Mouse (Mus musculus) E14TG2a.4 (cell line): ENCODE measurements around the gene Pik3r6.
A peak's percentile ranks its signal among the peaks of the same experiment; 100 is the strongest.

Source experiments
- H3K27me3 ChIP-seq: 2 replicates; pipeline ENCODE4 v1.6.1; 2014; ENCODE audit warnings: low read length, control low read depth; ENCODE audit not compliant: insufficient read depth
- H3K36me3 ChIP-seq: 2 replicates; pipeline ENCODE4 v1.6.1; 2014; ENCODE audit warnings: low read length, control low read depth; ENCODE audit not compliant: insufficient read depth
- H3K4me1 ChIP-seq: replicated peaks from 2 replicates; pipeline ENCODE4 v1.6.1; 2014; ENCODE audit warnings: low read depth, low read length, control low read depth
- H3K4me3 ChIP-seq: replicated peaks from 2 replicates; pipeline ENCODE4 v1.5.1; 2014; ENCODE audit warnings: mild to moderate bottlenecking, low read length
- H3K9me3 ChIP-seq: 2 replicates; pipeline ENCODE4 v1.6.1; 2014; ENCODE audit warnings: low read length, control low read depth
- CTCF ChIP-seq: conservative IDR thresholded peaks from 2 replicates; pipeline ENCODE4 v1.5.1; 2014; ENCODE audit warnings: low read length
- NANOG ChIP-seq: IDR thresholded peaks from 2 replicates; pipeline ENCODE4 v1.6.1; 2014; ENCODE audit warnings: borderline replicate concordance, low read length, mixed read lengths
- POU5F1 ChIP-seq: IDR thresholded peaks from 2 replicates; pipeline ENCODE4 v1.6.1; 2014; ENCODE audit warnings: low read length, borderline replicate concordance

Gene Pik3r6

GRCm38 (mm10) chr11:68497081-68497480 lies 5.7 kb upstream of the Pik3r6 start:
- no peaks in the 10 kb centered on the region for H3K36me3 ChIP-seq
- 0 out of 2 replicates have a peak, but pooled peaks cover 8% of the 10 kb centered on the region for H3K9me3 ChIP-seq
- no peak for TF ChIP-seq POU5F1
- no peak for TF ChIP-seq NANOG
- TF ChIP-seq CTCF, result no peak
- H3K27me3 ChIP-seq, result peaks cover 28% of the 10 kb centered on the region
- no peak overlapping the region for H3K4me3 ChIP-seq
- peaks cover 43% of the 10 kb centered on the region for H3K4me1 ChIP-seq

GRCm38 (mm10) chr11:68498517-68498916 lies 4.3 kb upstream of the Pik3r6 start:
- peaks cover 8% of the 10 kb centered on the region for H3K9me3 ChIP-seq
- TF ChIP-seq NANOG, result no peak
- TF ChIP-seq CTCF, result no peak
- TF ChIP-seq POU5F1, result no peak
- no peaks in the 10 kb centered on the region for H3K36me3 ChIP-seq
- H3K27me3 ChIP-seq, result peaks cover 17% of the 10 kb centered on the region
- peaks cover 43% of the 10 kb centered on the region for H3K4me1 ChIP-seq
- peak overlapping the region; percentile 41 for H3K4me3 ChIP-seq

- TF ChIP-seq POU5F1 (no peak), NANOG (no peak), CTCF (no peak)
These were observed 3.7 kb upstream of the Pik3r6 start for GRCm38 (mm10) chr11:68498999-68499699.

GRCm38 (mm10) chr11:68500949-68501350 lies 1.9 kb upstream of the Pik3r6 start:
- Histone ChIP-seq H3K9me3 (peaks cover 7% of the 10 kb centered on the region), H3K27me3 (peaks cover 9% of the 10 kb centered on the region), H3K4me1 (peaks cover 26% of the 10 kb centered on the region), H3K4me3 (peak overlapping the region; percentile 32; the same call in 1 of the 2 replicates), H3K36me3 (no peaks in the 10 kb centered on the region)
- no peak for TF ChIP-seq POU5F1
- TF ChIP-seq CTCF, result no peak
- no peak for TF ChIP-seq NANOG

More at GRCm38 (mm10) chr11:68498999-68499699, 3.7 kb upstream of the Pik3r6 start:
- Histone ChIP-seq H3K4me3 (peak overlapping the region; percentile 41), H3K36me3 (no peaks in the 10 kb centered on the region), H3K27me3 (peaks cover 11% of the 10 kb centered on the region), H3K4me1 (peaks cover 40% of the 10 kb centered on the region), H3K9me3 (peaks cover 7% of the 10 kb centered on the region)

GRCm38 (mm10) chr11:68502408-68502807 lies 411 bp upstream of the Pik3r6 start:
- Histone ChIP-seq H3K9me3 (peaks cover 7% of the 10 kb centered on the region), H3K27me3 (peaks cover 6% of the 10 kb centered on the region; the same call in 1 of the 2 replicates), H3K36me3 (no peaks in the 10 kb centered on the region), H3K4me3 (no peak overlapping the region), H3K4me1 (peaks cover 21% of the 10 kb centered on the region)
- TF ChIP-seq CTCF (no peak), POU5F1 (no peak), NANOG (no peak)

GRCm38 (mm10) chr11:68504913-68505312 lies 2.1 kb downstream of the Pik3r6 start:
- Histone ChIP-seq H3K4me3 (no peak overlapping the region), H3K9me3 (peaks cover 10% of the 10 kb centered on the region), H3K27me3 (peaks cover 6% of the 10 kb centered on the region; the same call in 1 of the 2 replicates), H3K36me3 (no peaks in the 10 kb centered on the region), H3K4me1 (peaks cover 7% of the 10 kb centered on the region)
- TF ChIP-seq NANOG, result no peak
- TF ChIP-seq CTCF, result no peak
- TF ChIP-seq POU5F1, result no peak

GRCm38 (mm10) chr11:68507246-68507645 lies 4.4 kb downstream of the Pik3r6 start:
- Histone ChIP-seq H3K36me3 (no peaks in the 10 kb centered on the region), H3K27me3 (peaks cover 4% of the 10 kb centered on the region; the same call in 1 of the 2 replicates), H3K4me3 (no peak overlapping the region), H3K9me3 (peaks cover 9% of the 10 kb centered on the region), H3K4me1 (no peaks in the 10 kb centered on the region)
- TF ChIP-seq CTCF (no peak), POU5F1 (no peak), NANOG (no peak)

GRCm38 (mm10) chr11:68508619-68509018 lies 5.8 kb downstream of the Pik3r6 start:
- no peak for TF ChIP-seq POU5F1
- no peak for TF ChIP-seq NANOG
- no peak for TF ChIP-seq CTCF
- H3K9me3 ChIP-seq, result peaks cover 19% of the 10 kb centered on the region
- no peak overlapping the region for H3K4me3 ChIP-seq
- no peaks in the 10 kb centered on the region for H3K36me3 ChIP-seq
- no peaks in the 10 kb centered on the region for H3K4me1 ChIP-seq
- 0 out of 2 replicates have a peak, but pooled peaks cover 4% of the 10 kb centered on the region for H3K27me3 ChIP-seq

GRCm38 (mm10) chr11:68509194-68509593 lies 6.4 kb downstream of the Pik3r6 start:
- TF ChIP-seq POU5F1 (no peak), CTCF (no peak), NANOG (no peak)
- no peak overlapping the region for H3K4me3 ChIP-seq
- H3K9me3 ChIP-seq, result peaks cover 24% of the 10 kb centered on the region
- 0 out of 2 replicates have a peak, but pooled peaks cover 4% of the 10 kb centered on the region for H3K27me3 ChIP-seq
- no peaks in the 10 kb centered on the region for H3K4me1 ChIP-seq
- H3K36me3 ChIP-seq, result no peaks in the 10 kb centered on the region
